Mouse (Mus musculus) kidney, adult 11 months (tissue): ENCODE measurements around the gene Tead2.

Experiments
- DNase-seq: peaks from one replicate; pipeline ENCODE4 v3.0.0; 2022

Gene Tead2

GRCm38 (mm10) chr7:45192585-45193310, 22.8 kb upstream of the Tead2 start:
- no peak for DNase-seq

GRCm38 (mm10) chr7:45193406-45193805, 22.1 kb upstream of the Tead2 start:
- DNase-seq, result no peak

GRCm38 (mm10) chr7:45193871-45194785, 21.4 kb upstream of the Tead2 start:
- no peak for DNase-seq

GRCm38 (mm10) chr7:45195341-45196175, 20.0 kb upstream of the Tead2 start:
- DNase-seq, result no peak

GRCm38 (mm10) chr7:45196176-45196535, 19.4 kb upstream of the Tead2 start:
- no peak for DNase-seq

- no peak for DNase-seq
Observed at GRCm38 (mm10) chr7:45196994-45197393, 18.6 kb upstream of the Tead2 start.

GRCm38 (mm10) chr7:45198435-45198834, 17.1 kb upstream of the Tead2 start:
- DNase-seq, result peak; percentile 66

- no peak for DNase-seq
Observed at GRCm38 (mm10) chr7:45198961-45199360, 16.6 kb upstream of the Tead2 start.

- DNase-seq, result no peak
Observed at GRCm38 (mm10) chr7:45202654-45203053, 12.9 kb upstream of the Tead2 start.

GRCm38 (mm10) chr7:45204380-45205143, 11.0 kb upstream of the Tead2 start, which contains the start of gene Ccdc155:
Gene Ccdc155 (minus strand): TSS chr7:45204892.
- peak; percentile 88 for DNase-seq

GRCm38 (mm10) chr7:45208260-45208659, 7.3 kb upstream of the Tead2 start:
- no peak for DNase-seq

GRCm38 (mm10) chr7:45211070-45211469, 4.5 kb upstream of the Tead2 start:
- DNase-seq, result no peak

GRCm38 (mm10) chr7:45211851-45212251, 3.7 kb upstream of the Tead2 start, which contains the start of gene Dkkl1:
Gene Dkkl1 (minus strand): TSS chr7:45212147.
- no peak for DNase-seq

- no peak for DNase-seq
Observed at GRCm38 (mm10) chr7:45212356-45212755, 3.2 kb upstream of the Tead2 start.

- no peak for DNase-seq
Observed at GRCm38 (mm10) chr7:45213708-45214107, 1.8 kb upstream of the Tead2 start.

- no peak for DNase-seq
Observed at GRCm38 (mm10) chr7:45216442-45217183, 1.1 kb downstream of the Tead2 start.

- DNase-seq, result no peak
Observed at GRCm38 (mm10) chr7:45221680-45222079, 6.1 kb downstream of the Tead2 start.

GRCm38 (mm10) chr7:45224826-45225225, 9.3 kb downstream of the Tead2 start:
- DNase-seq, result no peak

GRCm38 (mm10) chr7:45226421-45226820, 10.9 kb downstream of the Tead2 start:
- no peak for DNase-seq

GRCm38 (mm10) chr7:45228548-45228947, 13.0 kb downstream of the Tead2 start:
- DNase-seq, result no peak

GRCm38 (mm10) chr7:45229046-45229445, 13.5 kb downstream of the Tead2 start:
- no peak for DNase-seq
